Mouse (Mus musculus): Measurements from ENCODE around the gene Cygb.
"Not testable (repeated sequence)": the region's sequence is repeated elsewhere in the genome, so short reads cannot be mapped to it uniquely, and the experiment has no call there.

The Cygb gene

GRCm38 (mm10) chr11:116654255-116654821 is at the start of gene Cygb:
Gene Cygb, minus strand, starts transcription at chr11:116654313.
- no peak for DNase-seq (ENCODE audit: low read depth)

- DNase-seq (ENCODE audit: low read depth), result no peak
Observed at GRCm38 (mm10) chr11:116701377-116701841, 47.3 kb upstream of the Cygb start.

GRCm38 (mm10) chr11:116697521-116697920 is 43.4 kb upstream of the Cygb start:
- no peak for DNase-seq (ENCODE audit: low read depth)

GRCm38 (mm10) chr11:116696426-116696825 is 42.3 kb upstream of the Cygb start:
- DNase-seq (ENCODE audit: low read depth), result no peak

- DNase-seq (ENCODE audit: low read depth), result no peak
Observed at GRCm38 (mm10) chr11:116695194-116695880, 41.2 kb upstream of the Cygb start.

GRCm38 (mm10) chr11:116694250-116695193 is 40.4 kb upstream of the Cygb start:
- DNase-seq (ENCODE audit: low read depth), result no peak

GRCm38 (mm10) chr11:116693899-116694249 is 39.8 kb upstream of the Cygb start:
- DNase-seq (ENCODE audit: low read depth), result no peak

- no peak for DNase-seq (ENCODE audit: low read depth)
Observed at GRCm38 (mm10) chr11:116690701-116691575, 36.8 kb upstream of the Cygb start.

GRCm38 (mm10) chr11:116689622-116690021 is 35.5 kb upstream of the Cygb start:
- DNase-seq (ENCODE audit: low read depth), result no peak

GRCm38 (mm10) chr11:116687897-116688296 is 33.8 kb upstream of the Cygb start:
- no peak for DNase-seq (ENCODE audit: low read depth)

- no peak for DNase-seq (ENCODE audit: low read depth)
Observed at GRCm38 (mm10) chr11:116685729-116686128, 31.6 kb upstream of the Cygb start.

- no peak for DNase-seq (ENCODE audit: low read depth)
Observed at GRCm38 (mm10) chr11:116683777-116684176, 29.7 kb upstream of the Cygb start.

- DNase-seq (ENCODE audit: low read depth), result no peak
Observed at GRCm38 (mm10) chr11:116682501-116683144, 28.5 kb upstream of the Cygb start.

- no peak for DNase-seq (ENCODE audit: low read depth)
Observed at GRCm38 (mm10) chr11:116681147-116681546, 27.0 kb upstream of the Cygb start.

- DNase-seq (ENCODE audit: low read depth), result no peak
Observed at GRCm38 (mm10) chr11:116680321-116681091, 26.4 kb upstream of the Cygb start.

GRCm38 (mm10) chr11:116679148-116679547 is 25.0 kb upstream of the Cygb start:
- DNase-seq (ENCODE audit: low read depth), result no peak

- DNase-seq (ENCODE audit: low read depth), result no peak
Observed at GRCm38 (mm10) chr11:116677711-116678441, 23.8 kb upstream of the Cygb start.

- no peak for DNase-seq (ENCODE audit: low read depth)
Observed at GRCm38 (mm10) chr11:116676175-116676976, 22.3 kb upstream of the Cygb start.

- not testable (repeated sequence) for DNase-seq (ENCODE audit: low read depth)
Observed at GRCm38 (mm10) chr11:116675429-116675828, 21.3 kb upstream of the Cygb start.
